Mouse (Mus musculus) thymus, adult 2 months (tissue): ENCODE measurements at regions not wholly inside any gene's neighbourhood (a gene's known extent, or its start where the extent isn't known, plus 50 kb on each side); places are given as distances from the start of the nearest gene placed in this dataset.
"Not testable (repeated sequence)": the region's sequence is repeated elsewhere in the genome, so short reads cannot be mapped to it uniquely, and the experiment has no call there.

Experiments used
- DNase-seq: peaks from one replicate; pipeline ENCODE4 v3.0.0; 2021
- H3K27ac ChIP-seq: fragments of 200-500 bp; 2 replicates; pipeline ENCODE4 v1.5.1; 2012; ENCODE audit warnings: low read length, control low read depth; ENCODE audit not compliant: control insufficient read depth, insufficient read depth
- H3K27me3 ChIP-seq: fragments of 200-500 bp; 2 replicates; pipeline ENCODE4 v1.6.1; 2012; ENCODE audit warnings: mild to moderate bottlenecking, low read length, moderate library complexity, mixed read lengths; ENCODE audit not compliant: control insufficient read depth, insufficient read depth
- H3K36me3 ChIP-seq: fragments of 200-500 bp; 2 replicates; pipeline ENCODE4 v1.6.1; 2012; ENCODE audit warnings: mild to moderate bottlenecking, low read length, moderate library complexity; ENCODE audit not compliant: control insufficient read depth, insufficient read depth
- H3K4me1 ChIP-seq: fragments of 200-500 bp; replicated peaks from 2 replicates; pipeline ENCODE4 v1.6.1; 2012; ENCODE audit warnings: low read length; ENCODE audit not compliant: control insufficient read depth, insufficient read depth
- H3K4me3 ChIP-seq: fragments of 200-500 bp; 2 replicates; pipeline ENCODE4 v1.5.1; 2012; ENCODE audit warnings: mild to moderate bottlenecking, low read length, control low read depth, moderate library complexity; ENCODE audit not compliant: control insufficient read depth, insufficient read depth
- CTCF ChIP-seq: fragments of 200-500 bp; IDR thresholded peaks from 2 replicates; pipeline ENCODE4 v1.5.1; 2012; ENCODE audit warnings: mild to moderate bottlenecking, control low read depth, low read length, moderate library complexity, borderline replicate concordance; ENCODE audit not compliant: control insufficient read depth, poor library complexity, insufficient read depth; ENCODE audit errors: extremely low read depth
- POLR2A ChIP-seq: fragments of 200-500 bp; IDR thresholded peaks from 2 replicates; pipeline ENCODE4 v1.6.1; 2012; ENCODE audit warnings: mild to moderate bottlenecking, low read length, control low read depth, moderate library complexity; ENCODE audit not compliant: control insufficient read depth, poor library complexity, insufficient read depth; ENCODE audit errors: extremely low read depth
- WGBS: fragments of 180-500 bp; shearing (Covaris S2); methylation state at CpG from one replicate; pipeline ENCODE4 v1.1.7; 2018; 5-methylcytosine and 5-hydroxymethylcytosine counted together

DNA sequence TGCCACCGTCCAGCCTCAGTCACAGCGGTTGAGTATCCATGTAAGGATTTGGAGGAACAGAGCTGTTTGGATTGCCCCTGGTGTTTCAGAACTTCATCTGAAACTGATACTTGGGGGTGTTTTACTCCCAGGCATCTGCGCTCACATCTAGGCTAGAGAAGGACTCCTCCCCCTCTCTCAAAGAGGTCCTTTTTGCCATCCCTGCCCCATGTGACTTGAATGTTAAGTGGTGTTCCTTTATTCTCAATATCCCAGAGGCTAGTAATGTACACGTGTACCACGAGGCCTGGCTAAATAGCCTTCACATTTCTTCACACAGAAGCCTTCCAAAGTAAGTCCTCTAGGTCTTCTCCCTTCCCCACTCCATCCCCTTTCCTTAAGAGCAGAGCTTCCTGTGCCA lies 280.0 kb downstream of the Etnk1 start:
- no peak for TF ChIP-seq CTCF
- TF ChIP-seq POLR2A: no peak
- Histone ChIP-seq H3K27ac (no peak overlapping the region), H3K36me3 (no peaks in the 10 kb centered on the region), H3K4me3 (no peak overlapping the region), H3K4me1 (no peaks in the 10 kb centered on the region), H3K27me3 (no peaks in the 10 kb centered on the region)
- DNase-seq: no peak
- WGBS: 94% methylated on average over 5 of the region's 5 CpGs

DNA sequence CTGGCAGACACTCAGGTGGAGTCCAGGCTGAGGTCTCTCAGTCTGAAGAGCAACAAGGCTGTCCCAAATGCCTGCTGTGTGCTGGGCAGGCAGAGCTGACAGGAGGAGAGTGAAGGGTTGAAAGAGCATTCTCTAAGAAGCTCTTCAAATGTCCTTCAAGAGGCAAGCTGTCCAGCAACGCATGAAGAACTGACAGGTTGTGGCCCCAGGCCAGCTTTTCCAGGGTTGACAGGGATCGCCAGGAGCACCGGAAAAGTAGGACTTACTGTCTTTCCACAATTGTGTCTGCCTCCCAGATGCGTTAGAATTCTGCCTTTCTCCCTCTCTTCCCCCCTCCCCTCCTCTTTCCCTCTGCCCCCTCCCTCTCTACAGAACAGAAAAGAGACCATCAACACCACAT lies 282.1 kb downstream of the Etnk1 start:
- DNase-seq: no peak
- no peaks in the 10 kb centered on the region for H3K4me1 ChIP-seq
- H3K4me3 ChIP-seq: no peak overlapping the region
- no peak overlapping the region for H3K27ac ChIP-seq
- no peaks in the 10 kb centered on the region for H3K36me3 ChIP-seq
- WGBS: 96% methylated on average over 4 of the region's 4 CpGs
- no peaks in the 10 kb centered on the region for H3K27me3 ChIP-seq
- TF ChIP-seq POLR2A (no peak), CTCF (no peak)

DNA sequence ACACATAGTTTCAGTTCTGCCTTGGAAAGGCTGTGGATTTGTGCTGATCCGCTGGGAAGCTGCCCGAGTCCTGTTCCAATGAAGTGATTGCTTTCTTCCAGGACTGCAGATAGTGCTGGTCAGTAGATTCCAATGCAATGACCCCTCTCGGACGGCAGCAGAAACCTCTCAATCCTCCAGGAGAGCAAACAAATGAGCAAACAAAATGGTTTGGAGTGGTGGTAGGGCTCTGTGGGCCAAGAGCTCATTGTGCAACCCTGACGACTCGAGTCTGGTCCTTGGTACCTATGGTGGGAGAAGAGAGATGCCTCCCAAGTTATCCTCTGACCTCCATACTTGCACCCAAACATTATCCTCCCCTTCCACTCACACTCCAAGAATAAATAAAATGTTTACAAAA lies 284.8 kb downstream of the Etnk1 start:
- no peaks in the 10 kb centered on the region for H3K27me3 ChIP-seq
- H3K36me3 ChIP-seq: no peaks in the 10 kb centered on the region
- no peak overlapping the region for H3K4me3 ChIP-seq
- no peaks in the 10 kb centered on the region for H3K4me1 ChIP-seq
- no peak for DNase-seq
- no peak overlapping the region for H3K27ac ChIP-seq
- no peak for TF ChIP-seq CTCF
- no peak for TF ChIP-seq POLR2A
- 97% methylated on average over 6 of the region's 6 CpGs for WGBS

DNA sequence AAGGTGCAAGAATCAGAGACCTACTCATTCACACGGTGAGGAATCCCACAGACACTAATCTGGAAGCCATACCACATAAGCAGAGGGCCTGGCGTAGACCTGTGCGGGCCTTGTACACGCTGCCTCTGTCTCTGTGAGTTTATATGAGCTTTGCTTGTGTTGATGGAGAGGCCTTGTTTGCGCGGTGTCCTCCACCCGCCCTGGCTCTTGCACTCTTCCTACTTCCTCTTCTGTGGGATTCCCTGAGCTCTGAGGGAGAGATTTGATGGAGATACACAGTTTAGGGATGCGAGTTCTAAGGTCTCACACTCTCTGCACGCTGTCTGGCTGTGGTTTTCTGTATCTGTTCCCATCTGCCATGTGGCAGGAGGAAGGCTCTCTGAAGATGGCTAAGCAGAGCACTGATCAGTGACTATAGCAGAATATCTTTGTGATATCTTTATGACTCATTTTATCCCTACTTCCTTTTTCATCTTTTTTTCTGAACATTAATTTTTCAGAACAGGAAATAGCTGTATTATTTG lies 287.7 kb downstream of the Etnk1 start:
- no peak for DNase-seq
- WGBS: 61% methylated on average over 9 of the region's 9 CpGs
- Histone ChIP-seq H3K27ac (no peak overlapping the region), H3K36me3 (no peaks in the 10 kb centered on the region), H3K27me3 (no peaks in the 10 kb centered on the region), H3K4me3 (no peak overlapping the region), H3K4me1 (no peaks in the 10 kb centered on the region)
- TF ChIP-seq POLR2A (no peak), CTCF (no peak)

DNA sequence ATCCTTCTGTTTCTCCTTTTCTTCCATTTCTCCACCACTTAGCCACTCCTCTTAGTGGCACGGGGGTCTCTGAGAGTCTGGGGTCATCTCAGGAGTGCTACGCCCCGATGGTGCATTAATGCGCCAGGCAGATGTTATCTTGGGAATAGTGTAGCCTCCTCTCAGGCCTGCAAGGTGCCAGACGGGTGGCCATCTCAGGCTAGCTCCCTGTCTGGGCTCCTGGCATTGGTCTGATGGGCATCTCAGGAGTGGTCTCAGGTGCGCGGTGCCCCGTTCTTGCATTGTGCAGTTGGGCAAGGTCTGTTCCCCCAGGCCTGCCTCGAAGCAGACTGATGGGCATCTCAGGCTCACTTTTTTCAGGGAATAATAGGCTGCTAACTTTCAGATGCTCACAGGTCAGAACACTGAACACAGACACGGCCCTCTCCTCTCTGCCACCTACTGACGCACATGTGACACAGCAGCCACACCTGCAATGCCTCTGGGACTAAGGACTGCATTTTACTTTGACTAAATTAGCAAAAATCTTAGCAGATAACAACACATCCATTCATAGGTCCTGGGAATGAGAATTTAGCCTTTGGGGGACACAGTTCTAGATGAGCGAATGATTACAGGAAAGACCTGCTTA lies 298.0 kb downstream of the Etnk1 start:
- no peaks in the 10 kb centered on the region for H3K4me1 ChIP-seq
- H3K4me3 ChIP-seq: no peak overlapping the region
- TF ChIP-seq CTCF: no peak
- TF ChIP-seq POLR2A: no peak
- no peaks in the 10 kb centered on the region for H3K36me3 ChIP-seq
- 71% methylated on average over 12 of the region's 12 CpGs for WGBS
- no peak for DNase-seq
- H3K27ac ChIP-seq: no peak overlapping the region
- no peaks in the 10 kb centered on the region for H3K27me3 ChIP-seq

DNA sequence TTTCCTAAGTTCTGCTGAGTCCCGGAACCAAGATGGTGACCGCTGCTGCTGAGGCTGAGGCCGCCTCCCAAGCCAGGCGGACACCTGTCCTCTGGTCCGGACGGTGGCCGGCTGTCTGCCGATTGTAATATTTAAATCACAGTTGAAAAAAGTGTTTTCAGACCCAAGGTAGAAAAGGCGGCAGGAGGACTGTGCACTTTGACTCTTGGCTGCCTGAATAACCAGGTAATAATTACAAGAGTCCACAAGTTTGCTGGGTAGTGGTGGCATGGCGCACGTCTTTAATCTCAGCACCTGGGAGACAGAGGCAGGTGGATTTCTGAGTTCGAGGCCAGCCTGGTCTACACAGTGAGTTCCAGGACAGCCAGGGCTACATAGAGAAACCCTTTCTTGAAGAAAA lies 305.7 kb downstream of the Etnk1 start:
- not testable (repeated sequence) for H3K27ac ChIP-seq, DNase-seq, H3K4me3 ChIP-seq, H3K4me1 ChIP-seq, H3K36me3 ChIP-seq, H3K27me3 ChIP-seq
- WGBS: 96% methylated on average over 12 of the region's 12 CpGs

DNA sequence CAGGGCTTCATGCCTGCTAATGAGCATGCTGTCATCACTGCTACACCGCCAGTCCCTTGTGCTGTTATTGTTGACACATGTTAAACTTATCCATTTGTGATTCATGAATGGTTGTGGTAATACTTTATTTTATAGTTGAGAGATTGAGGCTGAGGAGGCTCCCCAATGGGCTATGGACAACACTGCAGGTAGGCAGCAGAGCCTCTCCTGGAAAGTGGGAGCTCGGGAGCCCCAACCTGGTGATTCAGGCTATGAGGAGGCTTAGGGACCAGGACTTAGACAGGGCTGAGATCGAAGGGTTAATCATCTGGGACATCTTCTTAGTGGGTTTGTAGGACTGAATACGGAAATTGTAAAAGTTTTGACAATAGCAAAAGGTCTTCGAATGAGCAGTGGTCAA lies 307.4 kb downstream of the Etnk1 start:
- Histone ChIP-seq H3K4me1 (no peaks in the 10 kb centered on the region), H3K27me3 (no peaks in the 10 kb centered on the region), H3K36me3 (no peaks in the 10 kb centered on the region), H3K27ac (no peak overlapping the region), H3K4me3 (no peak overlapping the region)
- 96% methylated on average over 5 of the region's 5 CpGs for WGBS
- no peak for TF ChIP-seq CTCF
- no peak for TF ChIP-seq POLR2A
- DNase-seq: no peak
